Mouse (Mus musculus) inflammation-experienced regulatory T-cells, adult 6 months (primary cell): ENCODE measurements around the gene Dnah10. TPM values are rescaled to one million over a fixed set of nuclear protein-coding genes. Genes with fewer than 3 reads are reported as not detected.

Experiments used
- ATAC-seq: one replicate; pipeline ENCODE4 v1.8.0; 2017
- polyA plus RNA-seq, 3 experiments: library from polyadenylated mRNA; unstranded; fragments of 100-300 nt; shearing (Covaris generic); gene quantifications; one replicate each; pipeline ENCODE4 v1.2.1; 2017

Gene Dnah10
- polyA plus RNA-seq, 3 experiments from 2014 or later, result 0.05 TPM; not detected in 2

GRCm38 (mm10) chr5:124814797-124815196, 89.9 kb downstream of the Dnah10 start:
- ATAC-seq, result no peak

GRCm38 (mm10) chr5:124817050-124817449, 92.2 kb downstream of the Dnah10 start:
- ATAC-seq, result no peak

- ATAC-seq, result no peak
Observed at GRCm38 (mm10) chr5:124822128-124822894, 97.4 kb downstream of the Dnah10 start.

- no peak for ATAC-seq
Observed at GRCm38 (mm10) chr5:124830331-124830730, 105.4 kb downstream of the Dnah10 start.

- ATAC-seq, result no peak
Observed at GRCm38 (mm10) chr5:124835218-124835617, 110.3 kb downstream of the Dnah10 start.

- no peak for ATAC-seq
Observed at GRCm38 (mm10) chr5:124836075-124836474, 111.2 kb downstream of the Dnah10 start.

GRCm38 (mm10) chr5:124836621-124837020, 111.7 kb downstream of the Dnah10 start:
- no peak for ATAC-seq

- no peak for ATAC-seq
Observed at GRCm38 (mm10) chr5:124840202-124840601, 115.3 kb downstream of the Dnah10 start.

GRCm38 (mm10) chr5:124840669-124841068, 115.8 kb downstream of the Dnah10 start:
- no peak for ATAC-seq

GRCm38 (mm10) chr5:124843386-124843785, 118.5 kb downstream of the Dnah10 start:
- no peak for ATAC-seq

GRCm38 (mm10) chr5:124844929-124845328, 120.0 kb downstream of the Dnah10 start:
- ATAC-seq, result no peak

GRCm38 (mm10) chr5:124847014-124847413, 122.1 kb downstream of the Dnah10 start:
- no peak for ATAC-seq

- ATAC-seq, result no peak
Observed at GRCm38 (mm10) chr5:124848994-124849393, 124.1 kb downstream of the Dnah10 start.

- ATAC-seq, result no peak
Observed at GRCm38 (mm10) chr5:124851572-124851971, 126.7 kb downstream of the Dnah10 start.

- no peak for ATAC-seq
Observed at GRCm38 (mm10) chr5:124852294-124852693, 127.4 kb downstream of the Dnah10 start.

GRCm38 (mm10) chr5:124853079-124853478, 128.2 kb downstream of the Dnah10 start:
- ATAC-seq, result no peak

- no peak for ATAC-seq
Observed at GRCm38 (mm10) chr5:124854202-124854601, 129.3 kb downstream of the Dnah10 start.

GRCm38 (mm10) chr5:124860013-124860412, 135.1 kb downstream of the Dnah10 start:
- no peak for ATAC-seq

- peak; percentile 61 for ATAC-seq
Observed at GRCm38 (mm10) chr5:124861463-124861862, 136.6 kb downstream of the Dnah10 start.

GRCm38 (mm10) chr5:124862013-124862866, 137.4 kb downstream of the Dnah10 start, which contains the start of the genes Ccdc92 and Zfp664:
Ccdc92 (minus strand) TSS chr5:124862424.
Zfp664 (plus strand) TSS chr5:124862691.
- ATAC-seq, result peak; percentile 70

- peak; percentile 12 for ATAC-seq
Observed at GRCm38 (mm10) chr5:124862871-124863741, 138.2 kb downstream of the Dnah10 start.

- ATAC-seq, result peak; percentile 41
Observed at GRCm38 (mm10) chr5:124868981-124869380, 144.1 kb downstream of the Dnah10 start.
